Mouse (Mus musculus) heart, embryonic 11.5 days (tissue): Measurements from ENCODE around the gene Appl1. TPM values are rescaled to one million over a fixed set of nuclear protein-coding genes. Genes with fewer than 3 reads are reported as not detected.

Experiments used
- ATAC-seq: fragments of 200-750 bp; cut with Nextera tagmentation; replicated peaks from 2 replicates; pipeline ENCODE4 v1.8.0; 2017; ENCODE audit warnings: moderate library complexity; ENCODE audit not compliant: insufficient number of reproducible peaks, low FRiP score, low TSS enrichment
- H3K27ac ChIP-seq: fragments of 300-500 bp; sonication (generic); 2 replicates; pipeline ENCODE4 v1.5.1; 2014; ENCODE audit warnings: mild to moderate bottlenecking, low read depth, low read length
- H3K27me3 ChIP-seq: fragments of 300-500 bp; sonication (generic); 2 replicates; pipeline ENCODE4 v1.6.1; 2014; ENCODE audit warnings: mild to moderate bottlenecking, low read length, mixed read lengths; ENCODE audit not compliant: control insufficient read depth, insufficient read depth
- H3K36me3 ChIP-seq: fragments of 300-500 bp; sonication (generic); 2 replicates; pipeline ENCODE4 v1.6.1; 2014; ENCODE audit warnings: mild to moderate bottlenecking, low read length, moderate library complexity, mixed read lengths; ENCODE audit not compliant: control insufficient read depth, insufficient read depth
- H3K4me1 ChIP-seq: fragments of 300-500 bp; sonication (generic); 2 replicates; pipeline ENCODE4 v1.6.1; 2014; ENCODE audit warnings: low read length; ENCODE audit not compliant: control insufficient read depth, insufficient read depth
- H3K4me2 ChIP-seq: fragments of 300-500 bp; sonication (generic); 2 replicates; pipeline ENCODE4 v1.6.1; 2014; ENCODE audit warnings: mild to moderate bottlenecking, moderate library complexity
- H3K4me3 ChIP-seq: fragments of 300-500 bp; sonication (generic); 2 replicates; pipeline ENCODE4 v1.5.1; 2014; ENCODE audit warnings: low read depth, low read length
- H3K9ac ChIP-seq: fragments of 300-500 bp; sonication (generic); 2 replicates; pipeline ENCODE4 v1.6.1; 2014; ENCODE audit warnings: mild to moderate bottlenecking, low read depth, low read length, moderate library complexity
- H3K9me3 ChIP-seq: fragments of 300-500 bp; sonication (generic); replicated peaks from 2 replicates; pipeline ENCODE4 v1.6.1; 2016; ENCODE audit warnings: low read length; ENCODE audit not compliant: control insufficient read depth
- WGBS: fragments of 180-500 bp; shearing (Covaris S2); extraction: QIAGEN DNeasy Blood & Tissue Kit; methylation state at CpG from one replicate; pipeline ENCODE4 v1.1.7; 2014; ENCODE audit not compliant: insufficient replicate concordance; 5-methylcytosine and 5-hydroxymethylcytosine counted together
- polyA plus RNA-seq: library from polyadenylated mRNA; unstranded; fragments of >200 nt; fragmentation: Nextera tagmentation; extraction: Ambion mirVana; gene quantifications from 2 replicates; pipeline ENCODE4 v1.2.1, GENCODE M21; 2014

Gene Appl1
- polyA plus RNA-seq, 1 experiment from 2014 or later = 36.0 TPM

DNA sequence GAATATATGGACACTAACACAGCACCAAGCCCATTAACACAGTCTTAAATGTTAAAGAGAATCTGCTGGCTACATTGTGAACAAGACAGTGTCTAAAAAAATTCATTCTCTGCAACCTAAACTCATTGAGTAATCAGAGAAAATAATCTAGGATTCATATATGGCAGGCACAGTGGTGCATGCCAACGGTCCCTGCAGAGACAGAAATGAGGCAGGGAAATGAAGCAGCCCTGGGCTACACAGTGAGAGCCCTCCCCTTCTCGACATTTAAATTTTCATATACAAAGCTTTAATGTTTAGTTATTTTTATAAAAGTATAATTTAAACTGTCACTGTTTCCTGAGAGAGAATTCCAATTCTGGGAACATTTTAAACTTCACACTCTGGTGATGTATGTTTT, 71.5 kb downstream of the Appl1 start:
- Histone ChIP-seq H3K9me3 (no peaks in the 10 kb centered on the region), H3K4me3 (no peak overlapping the region), H3K4me1 (no peaks in the 10 kb centered on the region), H3K4me2 (no peak overlapping the region), H3K27me3 (no peaks in the 10 kb centered on the region), H3K36me3 (no peaks in the 10 kb centered on the region), H3K9ac (no peak overlapping the region), H3K27ac (no peak overlapping the region)
- WGBS = 78% methylated on average over 2 of the region's 2 CpGs
- no peak for ATAC-seq

DNA sequence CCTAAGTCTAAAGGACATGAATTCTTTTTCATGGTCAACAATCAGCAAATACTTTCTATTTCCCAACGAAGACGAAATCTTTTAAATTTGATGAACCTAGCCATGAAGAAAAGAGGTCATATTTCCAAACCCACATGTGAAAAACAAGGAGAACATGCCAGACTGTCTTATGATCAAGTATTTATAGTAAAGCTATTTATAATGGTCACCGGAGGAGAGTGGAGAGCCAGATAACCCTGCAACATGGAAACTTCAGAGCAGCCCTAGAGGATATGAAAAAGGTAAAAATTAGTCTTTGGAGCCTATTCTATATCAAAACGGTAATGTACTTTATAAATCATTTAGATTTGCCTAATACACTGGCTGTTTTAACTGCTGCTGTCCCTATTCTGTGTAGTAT, 76.6 kb downstream of the Appl1 start, which contains the start of gene Asb14:
Asb14 (plus strand) TSS at position 166 of the 400 bp plus-strand sequence.
- no peaks in the 10 kb centered on the region for H3K36me3 ChIP-seq
- no peak within 1 kb of the TSS for H3K27ac ChIP-seq
- H3K9ac ChIP-seq = no peak within 1 kb of the TSS
- H3K9me3 ChIP-seq = no peaks in the 10 kb centered on the region
- no peaks in the 10 kb centered on the region for H3K27me3 ChIP-seq
- no peak within 1 kb of the TSS for H3K4me2 ChIP-seq
- WGBS = 81% methylated on average over 4 of the region's 4 CpGs
- no peak within 1 kb of the TSS for H3K4me3 ChIP-seq
- ATAC-seq = no peak
- no peaks in the 10 kb centered on the region for H3K4me1 ChIP-seq

DNA sequence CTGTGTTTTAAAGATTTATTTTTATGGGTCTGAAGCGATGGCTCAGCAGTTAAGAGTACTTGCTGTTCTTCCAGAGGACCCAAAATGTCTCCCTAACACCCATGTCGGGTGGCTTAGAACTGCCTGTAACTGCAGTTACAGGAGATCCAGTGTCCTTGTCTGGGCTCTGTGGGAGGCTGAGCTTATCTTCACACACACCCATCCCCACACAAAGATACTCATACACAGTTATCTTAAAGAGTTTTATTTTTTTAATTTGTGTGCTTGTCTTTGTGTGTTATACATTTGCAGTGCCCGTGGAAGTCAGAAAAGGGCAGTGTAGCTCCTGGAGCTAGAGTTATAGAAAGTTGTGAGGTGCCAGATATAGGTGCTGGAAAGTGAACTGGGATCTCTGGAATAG, 80.3 kb downstream of the Appl1 start:
- no peaks in the 10 kb centered on the region for H3K4me1 ChIP-seq
- H3K36me3 ChIP-seq = no peaks in the 10 kb centered on the region
- WGBS = 74% methylated on average over 3 of the region's 3 CpGs
- no peak overlapping the region for H3K4me3 ChIP-seq
- no peak for ATAC-seq
- H3K4me2 ChIP-seq = no peak overlapping the region
- no peaks in the 10 kb centered on the region for H3K27me3 ChIP-seq
- no peaks in the 10 kb centered on the region for H3K9me3 ChIP-seq
- H3K9ac ChIP-seq = no peak overlapping the region
- no peak overlapping the region for H3K27ac ChIP-seq

DNA sequence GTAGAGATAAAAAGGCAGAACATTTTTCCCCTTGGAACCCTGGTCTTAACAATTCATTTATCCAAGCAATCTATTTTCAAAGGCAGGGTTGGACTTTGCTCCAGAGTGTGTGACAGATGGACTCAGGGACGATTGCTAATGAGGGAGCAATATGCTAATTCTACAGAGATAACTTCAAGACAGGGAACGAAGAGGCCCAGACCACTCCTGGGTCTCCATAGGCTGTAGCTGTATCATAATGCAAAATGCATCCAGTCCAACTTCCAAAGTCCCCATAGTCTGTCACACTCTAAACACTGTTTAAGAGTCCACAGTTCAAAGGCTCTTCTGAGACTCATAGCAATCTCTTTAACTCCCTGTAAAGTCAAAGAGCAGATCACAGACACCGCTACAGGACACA, 83.8 kb downstream of the Appl1 start:
- Histone ChIP-seq H3K4me3 (no peak overlapping the region), H3K9me3 (no peaks in the 10 kb centered on the region), H3K36me3 (no peaks in the 10 kb centered on the region), H3K4me1 (no peaks in the 10 kb centered on the region), H3K27ac (no peak overlapping the region), H3K27me3 (no peaks in the 10 kb centered on the region), H3K4me2 (no peak overlapping the region), H3K9ac (no peak overlapping the region)
- 70% methylated on average over 3 of the region's 3 CpGs for WGBS
- ATAC-seq = no peak

DNA sequence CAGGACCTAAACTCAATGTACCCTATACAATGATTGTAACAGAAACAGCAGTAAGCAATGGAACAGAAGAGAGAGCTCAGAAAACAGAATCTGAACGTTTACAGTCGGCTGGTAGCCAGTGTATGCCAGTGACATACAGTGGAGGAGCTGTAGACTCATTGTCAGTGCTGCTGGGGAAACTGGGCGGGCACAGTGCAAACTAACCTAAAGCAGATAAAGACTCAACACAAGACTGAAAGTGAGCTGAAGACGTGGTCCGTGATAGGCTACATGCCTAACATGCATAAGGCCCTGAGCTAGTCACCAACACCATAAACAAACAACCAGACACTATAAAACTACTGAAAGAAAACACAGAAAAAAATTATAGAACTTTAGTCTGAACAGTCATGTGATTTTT, 89.3 kb downstream of the Appl1 start:
- Histone ChIP-seq H3K4me2 (no peak overlapping the region), H3K27ac (no peak overlapping the region), H3K9me3 (no peaks in the 10 kb centered on the region), H3K4me1 (no peaks in the 10 kb centered on the region), H3K9ac (no peak overlapping the region), H3K4me3 (no peak overlapping the region), H3K27me3 (no peaks in the 10 kb centered on the region), H3K36me3 (no peaks in the 10 kb centered on the region)
- 77% methylated on average over 5 of the region's 5 CpGs for WGBS
- ATAC-seq = no peak

DNA sequence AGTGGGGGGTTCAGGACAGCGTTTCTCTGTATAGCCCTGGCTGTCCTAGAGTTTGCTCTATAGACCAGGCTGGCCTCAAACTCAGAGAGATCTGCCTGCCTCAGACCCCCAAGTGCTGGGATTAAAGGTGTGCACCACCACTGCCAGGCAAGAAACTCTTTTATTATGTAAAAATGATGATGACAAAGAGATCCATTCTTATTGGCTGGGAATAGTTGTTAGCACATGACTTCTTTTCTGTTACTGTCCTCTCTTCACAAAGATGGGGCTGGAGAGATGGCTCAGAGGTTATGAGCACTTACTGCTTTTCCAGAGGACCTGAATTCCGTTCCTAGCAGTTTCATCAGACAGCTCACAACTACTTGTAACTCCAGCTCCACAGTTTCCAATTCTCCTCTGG, 91.1 kb downstream of the Appl1 start:
- Histone ChIP-seq H3K4me2 (no peak overlapping the region), H3K27me3 (no peaks in the 10 kb centered on the region), H3K4me1 (no peaks in the 10 kb centered on the region), H3K9me3 (no peaks in the 10 kb centered on the region), H3K9ac (no peak overlapping the region), H3K4me3 (no peak overlapping the region), H3K36me3 (no peaks in the 10 kb centered on the region), H3K27ac (no peak overlapping the region)
- no peak for ATAC-seq
- WGBS = 63% methylated on average over 2 of the region's 2 CpGs

DNA sequence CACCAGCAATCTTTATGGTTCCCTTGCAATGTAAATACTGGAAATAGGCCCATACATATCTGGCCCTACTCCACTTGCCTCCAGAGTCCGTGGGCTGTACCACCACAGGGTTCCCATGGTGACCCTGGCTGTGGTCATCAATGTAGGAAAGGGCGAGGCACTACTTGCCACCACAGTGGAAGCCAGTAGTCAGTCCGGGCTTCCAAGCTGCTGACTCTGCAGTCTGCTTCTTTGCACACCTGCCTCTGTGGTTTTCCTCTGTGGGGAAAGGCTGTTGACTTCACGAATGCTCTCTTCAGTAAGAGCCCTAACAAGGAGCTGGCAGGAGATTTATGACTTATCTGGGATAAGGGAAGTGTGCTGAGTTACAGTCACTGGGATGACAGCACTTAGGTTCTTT, 92.3 kb downstream of the Appl1 start:
- WGBS = 68% methylated on average over 4 of the region's 4 CpGs

More for the DNA sequence above, 92.3 kb downstream of the Appl1 start:
- Histone ChIP-seq H3K4me2 (no peak overlapping the region), H3K4me1 (no peaks in the 10 kb centered on the region), H3K9ac (no peak overlapping the region), H3K9me3 (no peaks in the 10 kb centered on the region), H3K36me3 (no peaks in the 10 kb centered on the region), H3K4me3 (no peak overlapping the region), H3K27me3 (no peaks in the 10 kb centered on the region), H3K27ac (no peak overlapping the region)
- no peak; the same call in 1 of the 2 replicates for ATAC-seq

Other genes starting within 250 kb of the Appl1 start
- 0.29 and 1.2 TPM in 2 replicates for gene Asb14, start 76.7 kb downstream of the Appl1 start, polyA plus RNA-seq
- 0.76 and 1.7 TPM in 2 replicates for gene Hesx1, start 23.2 kb upstream of the Appl1 start, polyA plus RNA-seq
- gene Il17rd, start 67.7 kb upstream of the Appl1 start, polyA plus RNA-seq = 1.5 and 2.1 TPM in 2 replicates
- 10.1 and 12.5 TPM in 2 replicates for gene Arhgef3, start 143.7 kb upstream of the Appl1 start, polyA plus RNA-seq